Mouse (Mus musculus): ENCODE measurements around the gene Nvl.

DNA sequence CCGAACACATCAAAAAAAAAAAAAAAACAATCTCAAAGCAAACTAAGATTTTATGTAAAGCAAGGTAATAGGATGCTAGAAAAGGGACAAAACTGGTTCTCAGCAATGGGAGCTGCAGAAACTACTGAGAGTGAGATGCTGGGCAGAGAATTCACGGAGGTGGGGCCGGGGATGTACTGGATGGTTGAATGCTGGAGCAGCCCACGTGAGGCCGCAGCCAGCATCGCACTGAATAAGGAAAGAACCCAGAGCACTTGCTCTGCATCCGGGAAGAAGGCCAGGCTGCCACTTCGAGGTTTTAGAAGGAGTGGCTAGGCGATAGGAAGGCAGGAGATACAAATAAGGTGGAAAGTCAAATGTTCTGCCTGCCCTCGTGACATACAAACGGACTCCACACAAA lies 74.3 kb downstream of the Nvl start:
- TF ChIP-seq CTCF (IDR thresholded peaks at IDR 0.05; ENCODE audit: control insufficient read depth, insufficient read depth, insufficient read length) (no peak), MYOG (IDR thresholded peaks at IDR 0.05; ENCODE audit: control insufficient read depth, extremely low read depth, insufficient read length) (no peak), MAX (IDR thresholded peaks at IDR 0.05) (no peak), USF1 (IDR thresholded peaks at IDR 0.05; ENCODE audit: low read depth) (no peak), MYOD1 (IDR thresholded peaks at IDR 0.05; ENCODE audit: control insufficient read depth, insufficient read length, low read depth) (no peak)

All from C2C12 (cell line).